Mouse (Mus musculus) B cell, adult 2 months (primary cell): Measurements from ENCODE around the gene Fmnl2.

Experiments used
- DNase-seq, 2 experiments: peaks; one replicate each; pipeline ENCODE4 v3.0.0; 2022

The Fmnl2 gene

GRCm38 (mm10) chr2:52857611-52858528 is at the start of gene Fmnl2:
Gene Fmnl2, plus strand, starts transcription at chr2:52857860.
- DNase-seq, result peak; percentile 16 to 20

GRCm38 (mm10) chr2:52809988-52810387 is 47.7 kb upstream of the Fmnl2 start:
- DNase-seq, result no peak

- DNase-seq, result no peak
Measured at GRCm38 (mm10) chr2:52811691-52812090, 46.0 kb upstream of the Fmnl2 start.

GRCm38 (mm10) chr2:52817341-52817740 is 40.3 kb upstream of the Fmnl2 start:
- no peak for DNase-seq

- DNase-seq, result no peak
Measured at GRCm38 (mm10) chr2:52818944-52819343, 38.7 kb upstream of the Fmnl2 start.

- no peak for DNase-seq
Measured at GRCm38 (mm10) chr2:52822214-52822613, 35.4 kb upstream of the Fmnl2 start.

- no peak for DNase-seq
Measured at GRCm38 (mm10) chr2:52828077-52828476, 29.6 kb upstream of the Fmnl2 start.

- no peak for DNase-seq
Measured at GRCm38 (mm10) chr2:52830513-52830912, 27.1 kb upstream of the Fmnl2 start.

- no peak for DNase-seq
Measured at GRCm38 (mm10) chr2:52831585-52831984, 26.1 kb upstream of the Fmnl2 start.

- DNase-seq, result no peak
Measured at GRCm38 (mm10) chr2:52835726-52836125, 21.9 kb upstream of the Fmnl2 start.

- no peak for DNase-seq
Measured at GRCm38 (mm10) chr2:52839074-52839473, 18.6 kb upstream of the Fmnl2 start.

- DNase-seq, result no peak
Measured at GRCm38 (mm10) chr2:52839868-52840267, 17.8 kb upstream of the Fmnl2 start.

GRCm38 (mm10) chr2:52843861-52844260 is 13.8 kb upstream of the Fmnl2 start:
- no peak for DNase-seq

- DNase-seq, result no peak
Measured at GRCm38 (mm10) chr2:52844936-52845752, 12.5 kb upstream of the Fmnl2 start.

- no peak for DNase-seq
Measured at GRCm38 (mm10) chr2:52846506-52846905, 11.2 kb upstream of the Fmnl2 start.

- no peak for DNase-seq
Measured at GRCm38 (mm10) chr2:52849092-52849491, 8.6 kb upstream of the Fmnl2 start.

GRCm38 (mm10) chr2:52858529-52859465 is 1.1 kb downstream of the Fmnl2 start:
- peak in 1 of 2 experiments; percentile 5 for DNase-seq

GRCm38 (mm10) chr2:52859466-52859840 is 1.8 kb downstream of the Fmnl2 start:
- no peak for DNase-seq

GRCm38 (mm10) chr2:52860111-52860775 is 2.6 kb downstream of the Fmnl2 start:
- no peak for DNase-seq

- no peak for DNase-seq
Measured at GRCm38 (mm10) chr2:52862046-52862759, 4.5 kb downstream of the Fmnl2 start.

- DNase-seq, result no peak
Measured at GRCm38 (mm10) chr2:52862760-52863124, 5.1 kb downstream of the Fmnl2 start.
